Mouse (Mus musculus): Measurements from ENCODE around the gene Sntb2.
"Not testable (repeated sequence)": the region's sequence is repeated elsewhere in the genome, so short reads cannot be mapped to it uniquely, and the experiment has no call there.

- not testable (repeated sequence) for TF ChIP-seq POLR2A (IDR thresholded peaks at IDR 0.05; ENCODE audit: low read depth, low read length); CTCF (conservative IDR thresholded peaks at IDR 0.05; ENCODE audit: insufficient read depth, insufficient read length, low read depth, low read length)
Observed at GRCm38 (mm10) chr8:106973526-106973925, 38.0 kb downstream of the Sntb2 start.
